Mouse (Mus musculus): ENCODE results near the gene Tnf. TPM values are rescaled to one million over a fixed set of nuclear protein-coding genes. Genes with fewer than 3 reads are reported as not detected.

Tnf gene
- polyA plus RNA-seq, 1 experiment from 2014 or later: 0.95 TPM

- peak; percentile 91 for ATAC-seq
- no peaks in the 10 kb centered on the region for H3K36me3 ChIP-seq (ENCODE audit: insufficient read depth, low read length)
- 1% methylated on average over 64 of the region's 66 CpGs for WGBS
- H3K4me1 ChIP-seq (ENCODE audit: insufficient read depth, low read depth, low read length): peaks cover 4% of the 10 kb centered on the region; the same call in 1 of the 2 replicates
- H3K27me3 ChIP-seq (replicated peaks; ENCODE audit: insufficient read depth, low read length): no peaks in the 10 kb centered on the region; the same call in 1 of the 2 replicates
- H3K4me3 ChIP-seq (ENCODE audit: low read depth, low read length): peak overlapping the region; percentile 45
- no peak overlapping the region for H3K9ac ChIP-seq (replicated peaks; ENCODE audit: low read depth)
- no peaks in the 10 kb centered on the region for H3K9me3 ChIP-seq (ENCODE audit: low read length)
- H3K27ac ChIP-seq (ENCODE audit: low read length): no peak overlapping the region
- peak; percentile 98 for TF ChIP-seq CTCF (IDR thresholded peaks at IDR 0.05)
- TF ChIP-seq EP300 (IDR thresholded peaks at IDR 0.05): no peak
- H3K4me2 ChIP-seq (replicated peaks; ENCODE audit: low read depth, low read length): peak overlapping the region; percentile 75
- DNase-seq (ENCODE audit: low spot score): peak; percentile 83
Observed at GRCm38 (mm10) chr17:35195631-35196320, 6.0 kb downstream of the Tnf start.

- H3K9me3 ChIP-seq (ENCODE audit: low read length): no peaks in the 10 kb centered on the region
- H3K27ac ChIP-seq (ENCODE audit: low read length): no peak overlapping the region
- H3K4me2 ChIP-seq (replicated peaks; ENCODE audit: low read depth, low read length): peak overlapping the region; percentile 75
- 37% methylated on average over 16 of the region's 19 CpGs for WGBS
- no peaks in the 10 kb centered on the region for H3K36me3 ChIP-seq (ENCODE audit: insufficient read depth, low read length)
- ATAC-seq (no peak), DNase-seq (ENCODE audit: low spot score) (no peak)
- peak overlapping the region; percentile 45 for H3K4me3 ChIP-seq (ENCODE audit: low read depth, low read length)
- peaks cover 4% of the 10 kb centered on the region; the same call in 1 of the 2 replicates for H3K4me1 ChIP-seq (ENCODE audit: insufficient read depth, low read depth, low read length)
- no peaks in the 10 kb centered on the region; the same call in 1 of the 2 replicates for H3K27me3 ChIP-seq (replicated peaks; ENCODE audit: insufficient read depth, low read length)
- TF ChIP-seq EP300 (IDR thresholded peaks at IDR 0.05) (no peak), CTCF (IDR thresholded peaks at IDR 0.05) (no peak)
- no peak overlapping the region for H3K9ac ChIP-seq (replicated peaks; ENCODE audit: low read depth)
Observed at GRCm38 (mm10) chr17:35194844-35195630, 6.8 kb downstream of the Tnf start.

GRCm38 (mm10) chr17:35193881-35194843, 7.6 kb downstream of the Tnf start, which contains the start of gene Ltb:
Gene Ltb (plus strand): TSS chr17:35194439.
- 38% methylated on average over 25 of the region's 28 CpGs for WGBS
- ATAC-seq: no peak
- peak within 1 kb of the TSS; percentile 75 for H3K4me2 ChIP-seq (replicated peaks; ENCODE audit: low read depth, low read length)
- H3K9ac ChIP-seq (replicated peaks; ENCODE audit: low read depth): no peak within 1 kb of the TSS
- no peaks in the 10 kb centered on the region; the same call in 1 of the 2 replicates for H3K27me3 ChIP-seq (replicated peaks; ENCODE audit: insufficient read depth, low read length)
- H3K4me3 ChIP-seq (ENCODE audit: low read depth, low read length): no peak within 1 kb of the TSS; the same call in 1 of the 2 replicates
- no peak within 1 kb of the TSS for H3K27ac ChIP-seq (ENCODE audit: low read length)
- H3K36me3 ChIP-seq (ENCODE audit: insufficient read depth, low read length): no peaks in the 10 kb centered on the region
- H3K9me3 ChIP-seq (ENCODE audit: low read length): no peaks in the 10 kb centered on the region
- TF ChIP-seq CTCF (IDR thresholded peaks at IDR 0.05) (no peak), EP300 (IDR thresholded peaks at IDR 0.05) (no peak)
- no peak for DNase-seq (ENCODE audit: low spot score)
- peaks cover 4% of the 10 kb centered on the region; the same call in 1 of the 2 replicates for H3K4me1 ChIP-seq (ENCODE audit: insufficient read depth, low read depth, low read length)

GRCm38 (mm10) chr17:35192924-35193323, 8.9 kb downstream of the Tnf start:
- ATAC-seq: no peak
- peaks cover 4% of the 10 kb centered on the region; the same call in 1 of the 2 replicates for H3K4me1 ChIP-seq (ENCODE audit: insufficient read depth, low read depth, low read length)
- WGBS: 66% methylated on average over 5 of the region's 5 CpGs

GRCm38 (mm10) chr17:35191723-35192122, 10.1 kb downstream of the Tnf start:
- Histone ChIP-seq H3K9me3 (ENCODE audit: low read length) (no peaks in the 10 kb centered on the region), H3K27me3 (replicated peaks; ENCODE audit: insufficient read depth, low read length) (no peaks in the 10 kb centered on the region; the same call in 1 of the 2 replicates), H3K36me3 (ENCODE audit: insufficient read depth, low read length) (no peaks in the 10 kb centered on the region), H3K4me2 (replicated peaks; ENCODE audit: low read depth, low read length) (no peak overlapping the region), H3K9ac (replicated peaks; ENCODE audit: low read depth) (no peak overlapping the region), H3K27ac (ENCODE audit: low read length) (no peak overlapping the region), H3K4me3 (ENCODE audit: low read depth, low read length) (no peak overlapping the region), H3K4me1 (ENCODE audit: insufficient read depth, low read depth, low read length) (peaks cover 4% of the 10 kb centered on the region; the same call in 1 of the 2 replicates)
- WGBS: 46% methylated on average over 2 of the region's 2 CpGs
- DNase-seq (ENCODE audit: low spot score): no peak
- 0 out of 2 replicates have a peak, but pooled peaks have one; percentile 16 for TF ChIP-seq CTCF (IDR thresholded peaks at IDR 0.05)
- TF ChIP-seq EP300 (IDR thresholded peaks at IDR 0.05): no peak
- no peak for ATAC-seq

More at GRCm38 (mm10) chr17:35192924-35193323, 8.9 kb downstream of the Tnf start:
- Histone ChIP-seq H3K27ac (ENCODE audit: low read length) (no peak overlapping the region), H3K9ac (replicated peaks; ENCODE audit: low read depth) (no peak overlapping the region), H3K27me3 (replicated peaks; ENCODE audit: insufficient read depth, low read length) (no peaks in the 10 kb centered on the region; the same call in 1 of the 2 replicates), H3K4me3 (ENCODE audit: low read depth, low read length) (no peak overlapping the region), H3K4me2 (replicated peaks; ENCODE audit: low read depth, low read length) (no peak overlapping the region), H3K36me3 (ENCODE audit: insufficient read depth, low read length) (no peaks in the 10 kb centered on the region), H3K9me3 (ENCODE audit: low read length) (no peaks in the 10 kb centered on the region)
- DNase-seq (ENCODE audit: low spot score): no peak
- TF ChIP-seq CTCF (IDR thresholded peaks at IDR 0.05): no peak
- no peak for TF ChIP-seq EP300 (IDR thresholded peaks at IDR 0.05)

Data from lung, postnatal 0 days (tissue).